Mouse (Mus musculus) limb, embryonic 15.5 days (tissue): ENCODE data around the gene Fgfr2. TPM values are rescaled to one million over a fixed set of nuclear protein-coding genes. Genes with fewer than 3 reads are reported as not detected.

Experiments
- ATAC-seq: fragments of 200-750 bp; cut with Nextera tagmentation; 2 replicates; pipeline ENCODE4 v1.8.0; 2017; ENCODE audit warnings: low read depth, moderate TSS enrichment; ENCODE audit not compliant: insufficient number of reproducible peaks, low FRiP score, low TSS enrichment
- H3K27ac ChIP-seq: fragments of 300-500 bp; sonication (generic); 2 replicates; pipeline ENCODE4 v1.5.1; 2015; ENCODE audit warnings: moderate library complexity, mild to moderate bottlenecking, inconsistent platforms
- H3K27me3 ChIP-seq: fragments of 300-500 bp; sonication (generic); 2 replicates; pipeline ENCODE4 v1.6.1; 2015; ENCODE audit warnings: inconsistent platforms
- H3K36me3 ChIP-seq: fragments of 300-500 bp; sonication (generic); 2 replicates; pipeline ENCODE4 v1.6.1; 2015; ENCODE audit warnings: inconsistent platforms
- H3K4me1 ChIP-seq: fragments of 300-500 bp; sonication (generic); 2 replicates; pipeline ENCODE4 v1.6.1; 2015; ENCODE audit warnings: inconsistent platforms
- H3K4me2 ChIP-seq: fragments of 300-500 bp; sonication (generic); 2 replicates; pipeline ENCODE4 v1.6.1; 2015; ENCODE audit warnings: mild to moderate bottlenecking, inconsistent platforms
- H3K4me3 ChIP-seq: fragments of 300-500 bp; sonication (generic); 2 replicates; pipeline ENCODE4 v1.5.1; 2015; ENCODE audit warnings: mild to moderate bottlenecking, inconsistent platforms
- H3K9ac ChIP-seq: fragments of 300-500 bp; sonication (generic); 2 replicates; pipeline ENCODE4 v1.6.1; 2015; ENCODE audit warnings: inconsistent platforms
- H3K9me3 ChIP-seq: fragments of 300-500 bp; sonication (generic); 2 replicates; pipeline ENCODE4 v1.6.1; 2016; ENCODE audit warnings: inconsistent platforms
- WGBS: fragments of 180-500 bp; shearing (Covaris S2); methylation state at CpG from one replicate; pipeline ENCODE4 v1.1.7; 2015; 5-methylcytosine and 5-hydroxymethylcytosine counted together
- polyA plus RNA-seq: library from polyadenylated mRNA; unstranded; fragments of >200 nt; fragmentation: Nextera tagmentation; extraction: Ambion mirVana; gene quantifications from 2 replicates; pipeline ENCODE4 v1.2.1, GENCODE M21; 2015

Gene Fgfr2
- polyA plus RNA-seq, 1 experiment from 2014 or later: 101 TPM

DNA sequence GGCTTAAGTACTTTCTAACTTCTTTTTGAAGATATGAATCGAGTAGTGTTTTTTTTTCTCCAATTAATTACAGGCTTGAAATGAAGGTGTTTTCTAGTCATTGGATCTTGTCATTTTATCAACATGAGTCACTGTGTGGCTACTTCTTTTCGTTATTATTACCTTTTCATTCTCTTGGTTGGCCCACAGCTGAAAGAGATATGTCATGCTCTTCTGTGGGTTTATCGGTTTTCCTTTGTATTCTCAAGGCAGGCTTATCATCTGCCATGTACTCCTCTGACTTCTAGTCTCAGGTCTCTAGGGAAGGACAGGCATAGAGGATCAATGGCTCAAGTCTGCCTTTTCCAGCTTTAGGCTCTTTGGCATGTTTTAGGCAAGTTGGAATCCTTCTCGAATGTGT, 712.2 kb downstream of the Fgfr2 start:
- Histone ChIP-seq H3K4me1 (peaks cover 13% of the 10 kb centered on the region), H3K9me3 (no peaks in the 10 kb centered on the region), H3K36me3 (no peaks in the 10 kb centered on the region), H3K4me3 (no peak overlapping the region), H3K27me3 (no peaks in the 10 kb centered on the region), H3K4me2 (no peak overlapping the region), H3K9ac (no peak overlapping the region), H3K27ac (no peak overlapping the region)
- ATAC-seq: no peak
- WGBS: 86% methylated on average over 4 of the region's 4 CpGs

DNA sequence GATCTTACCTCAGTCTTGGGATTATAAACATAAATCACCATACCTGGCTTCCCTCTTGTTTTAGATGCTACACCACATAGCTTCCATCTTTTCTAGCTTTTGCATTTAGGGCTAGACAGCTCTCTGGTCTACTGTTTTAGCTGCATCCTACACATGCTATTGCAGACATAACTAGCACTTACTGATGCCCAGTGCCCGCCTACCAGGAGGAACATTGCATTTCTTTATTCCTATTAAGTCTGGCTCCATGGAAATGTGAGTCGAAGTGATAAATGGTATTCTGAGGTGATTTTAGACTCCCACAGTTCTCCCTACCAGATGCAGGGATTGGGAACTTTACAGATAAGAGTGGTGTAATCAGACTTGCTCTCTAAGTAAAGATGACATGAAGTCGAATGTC, 713.3 kb downstream of the Fgfr2 start:
- Histone ChIP-seq H3K9me3 (no peaks in the 10 kb centered on the region), H3K4me3 (no peak overlapping the region), H3K36me3 (no peaks in the 10 kb centered on the region), H3K27ac (no peak overlapping the region), H3K4me1 (peaks cover 15% of the 10 kb centered on the region), H3K27me3 (no peaks in the 10 kb centered on the region), H3K9ac (no peak overlapping the region), H3K4me2 (no peak overlapping the region)
- 84% methylated on average over 3 of the region's 3 CpGs for WGBS
- no peak for ATAC-seq

DNA sequence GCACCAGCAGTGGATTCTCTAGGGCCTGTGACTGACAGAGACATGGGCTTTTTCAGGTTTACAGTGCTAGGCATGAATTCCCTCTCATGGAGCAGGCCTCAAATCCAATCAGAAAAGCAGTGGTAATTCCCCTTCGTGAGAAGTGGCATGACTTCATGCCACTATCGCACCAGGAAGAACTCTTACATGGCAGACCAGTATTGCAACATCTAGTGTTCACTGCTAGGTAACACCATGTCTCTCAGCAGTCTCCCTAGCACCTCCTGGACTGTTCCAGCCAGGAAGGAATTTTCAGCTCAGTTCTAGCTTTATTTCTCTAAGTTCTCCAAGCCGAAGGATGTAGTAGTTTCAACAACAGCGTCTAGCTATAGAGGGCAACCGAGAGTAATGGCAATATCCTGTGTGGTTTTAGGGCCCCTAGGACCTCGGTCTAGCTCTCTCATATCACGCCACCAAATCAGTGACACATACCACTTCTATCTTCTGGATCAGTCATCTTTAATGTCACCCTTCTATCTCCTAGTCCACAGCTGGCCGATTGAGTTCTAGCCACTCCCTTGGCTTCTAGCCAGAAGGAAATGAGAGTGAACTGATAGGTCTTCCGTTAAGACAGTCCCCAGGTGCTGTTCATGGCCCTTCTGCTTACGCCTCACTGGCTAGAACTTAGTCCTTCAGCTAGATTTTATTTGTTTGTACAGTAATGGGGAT, 720.6 kb downstream of the Fgfr2 start:
- Histone ChIP-seq H3K9ac (no peak overlapping the region), H3K36me3 (no peaks in the 10 kb centered on the region), H3K27ac (no peak overlapping the region), H3K9me3 (no peaks in the 10 kb centered on the region), H3K4me3 (no peak overlapping the region), H3K4me2 (no peak overlapping the region), H3K4me1 (peaks cover 21% of the 10 kb centered on the region), H3K27me3 (no peaks in the 10 kb centered on the region)
- WGBS: 71% methylated on average over 10 of the region's 10 CpGs
- no peak for ATAC-seq

DNA sequence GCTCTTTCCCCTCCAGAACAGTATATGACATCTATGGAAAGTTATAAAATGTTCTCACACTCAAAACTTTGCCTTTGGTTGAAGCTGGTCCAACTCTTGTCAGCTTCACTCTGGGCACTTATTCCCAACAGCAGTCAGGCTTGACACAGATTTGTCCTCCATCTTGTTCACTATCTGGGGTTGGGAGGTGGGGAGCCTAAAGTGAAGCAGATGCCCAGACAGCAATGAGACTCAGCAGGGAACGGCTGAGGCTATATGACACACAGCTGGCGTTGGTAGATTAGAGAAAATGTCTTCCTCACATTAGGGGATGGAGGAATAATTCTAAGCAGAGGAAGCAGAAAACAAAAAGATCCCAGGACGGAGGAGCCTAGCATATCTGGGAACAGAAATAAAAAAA, 724.7 kb downstream of the Fgfr2 start:
- Histone ChIP-seq H3K4me2 (no peak overlapping the region), H3K9me3 (no peaks in the 10 kb centered on the region), H3K4me3 (no peak overlapping the region), H3K27ac (no peak overlapping the region), H3K9ac (no peak overlapping the region), H3K36me3 (no peaks in the 10 kb centered on the region), H3K4me1 (peaks cover 8% of the 10 kb centered on the region), H3K27me3 (no peaks in the 10 kb centered on the region)
- no peak for ATAC-seq
- 72% methylated on average over 3 of the region's 3 CpGs for WGBS

DNA sequence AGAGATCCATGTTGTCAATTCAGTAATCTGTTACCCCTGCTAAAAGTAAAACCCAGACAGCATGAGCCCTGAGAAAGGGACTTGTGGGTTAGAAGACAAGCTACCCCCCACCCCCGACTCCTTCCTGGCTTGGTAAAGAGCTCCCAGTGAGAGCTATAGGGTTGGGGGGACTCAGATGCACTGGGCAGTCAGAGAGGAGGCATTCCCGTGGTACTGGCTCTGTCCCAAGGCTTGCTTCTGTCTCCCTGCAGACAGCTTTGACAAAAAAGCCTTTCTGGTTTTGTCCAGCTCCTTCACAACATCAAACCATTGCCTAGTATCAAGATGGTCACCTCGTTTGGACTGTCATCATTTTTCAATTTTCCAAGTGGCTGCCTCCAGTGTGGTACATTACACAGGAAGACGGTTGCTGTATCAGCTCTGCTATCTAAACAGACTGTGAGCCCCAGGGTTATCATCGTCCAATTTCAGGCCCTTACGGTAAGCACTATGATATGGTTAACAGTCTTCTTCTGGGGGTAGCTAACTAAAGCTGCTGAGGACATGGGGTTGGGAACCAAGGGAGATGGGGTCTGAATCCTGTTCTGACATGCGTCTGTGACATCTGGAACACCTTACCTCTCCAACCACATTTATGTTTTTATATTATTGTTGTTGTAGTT, 726.4 kb downstream of the Fgfr2 start:
- no peak overlapping the region for H3K4me2 ChIP-seq
- ATAC-seq: no peak
- H3K27me3 ChIP-seq: no peaks in the 10 kb centered on the region
- H3K36me3 ChIP-seq: no peaks in the 10 kb centered on the region
- H3K4me3 ChIP-seq: no peak overlapping the region
- H3K9ac ChIP-seq: no peak overlapping the region
- no peaks in the 10 kb centered on the region for H3K4me1 ChIP-seq
- no peaks in the 10 kb centered on the region for H3K9me3 ChIP-seq
- WGBS: 74% methylated on average over 7 of the region's 7 CpGs
- H3K27ac ChIP-seq: no peak overlapping the region

DNA sequence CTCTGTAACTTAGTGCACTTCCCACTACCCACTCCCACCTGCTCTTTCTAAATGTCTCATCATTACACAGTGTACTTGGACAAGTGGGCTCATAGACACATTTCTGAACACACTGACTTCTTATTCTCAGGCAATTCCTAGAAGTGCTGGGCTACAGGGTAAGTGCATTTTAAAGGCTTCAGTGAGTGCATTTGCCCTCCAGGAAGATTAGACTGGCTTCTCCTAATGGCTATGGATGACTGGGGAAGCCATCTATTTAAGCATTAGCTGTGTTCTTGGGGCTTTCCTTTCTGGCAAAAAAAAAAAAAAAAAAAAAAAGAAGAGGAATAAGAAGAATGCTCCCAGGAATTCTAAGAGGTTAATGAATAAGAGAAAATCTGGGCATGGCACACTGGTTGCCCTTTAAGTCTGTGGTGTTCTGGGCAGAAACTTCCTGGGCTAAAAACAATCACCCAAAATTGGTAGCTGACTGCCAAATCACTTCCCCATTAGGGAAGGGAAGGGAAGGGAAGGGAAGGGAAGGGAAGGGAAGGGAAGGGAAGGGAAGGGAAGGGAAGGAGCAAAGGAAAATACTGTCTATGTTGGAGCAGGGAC, 729.5 kb downstream of the Fgfr2 start:
- no peak overlapping the region for H3K27ac ChIP-seq

DNA sequence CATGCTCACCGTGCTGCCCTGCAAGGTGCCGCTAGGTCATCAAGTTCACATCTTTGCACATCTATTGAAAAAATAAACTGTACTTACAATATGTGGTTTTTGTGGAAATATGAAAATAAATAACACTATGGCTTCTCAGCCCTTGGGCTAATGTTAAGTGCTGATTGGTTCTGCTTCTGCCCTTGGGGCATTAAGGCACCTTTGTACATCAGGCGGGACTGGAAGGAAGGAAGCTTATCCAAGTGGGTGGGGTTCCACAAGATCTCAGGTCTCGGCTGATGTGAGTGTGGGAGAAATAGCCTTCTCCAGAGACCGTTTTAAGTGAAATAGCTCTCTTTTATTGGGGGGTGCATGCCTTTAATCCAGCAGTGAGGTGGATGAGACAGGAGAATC, 730.1 kb downstream of the Fgfr2 start:
- H3K9me3 ChIP-seq: no peaks in the 10 kb centered on the region
- H3K27me3 ChIP-seq: no peaks in the 10 kb centered on the region
- H3K4me2 ChIP-seq: no peak overlapping the region
- no peak overlapping the region for H3K9ac ChIP-seq
- H3K27ac ChIP-seq: no peak overlapping the region
- H3K4me3 ChIP-seq: no peak overlapping the region
- ATAC-seq: no peak
- WGBS: 68% methylated on average over 5 of the region's 5 CpGs
- H3K4me1 ChIP-seq: peaks cover 18% of the 10 kb centered on the region; the same call in 1 of the 2 replicates
- H3K36me3 ChIP-seq: no peaks in the 10 kb centered on the region

More for the DNA sequence above, 729.5 kb downstream of the Fgfr2 start:
- H3K4me3 ChIP-seq: no peak overlapping the region
- no peak for ATAC-seq
- no peaks in the 10 kb centered on the region for H3K36me3 ChIP-seq
- no peaks in the 10 kb centered on the region for H3K27me3 ChIP-seq
- no peaks in the 10 kb centered on the region for H3K9me3 ChIP-seq
- H3K9ac ChIP-seq: no peak overlapping the region
- H3K4me1 ChIP-seq: peaks cover 15% of the 10 kb centered on the region; the same call in 1 of the 2 replicates
- H3K4me2 ChIP-seq: no peak overlapping the region

DNA sequence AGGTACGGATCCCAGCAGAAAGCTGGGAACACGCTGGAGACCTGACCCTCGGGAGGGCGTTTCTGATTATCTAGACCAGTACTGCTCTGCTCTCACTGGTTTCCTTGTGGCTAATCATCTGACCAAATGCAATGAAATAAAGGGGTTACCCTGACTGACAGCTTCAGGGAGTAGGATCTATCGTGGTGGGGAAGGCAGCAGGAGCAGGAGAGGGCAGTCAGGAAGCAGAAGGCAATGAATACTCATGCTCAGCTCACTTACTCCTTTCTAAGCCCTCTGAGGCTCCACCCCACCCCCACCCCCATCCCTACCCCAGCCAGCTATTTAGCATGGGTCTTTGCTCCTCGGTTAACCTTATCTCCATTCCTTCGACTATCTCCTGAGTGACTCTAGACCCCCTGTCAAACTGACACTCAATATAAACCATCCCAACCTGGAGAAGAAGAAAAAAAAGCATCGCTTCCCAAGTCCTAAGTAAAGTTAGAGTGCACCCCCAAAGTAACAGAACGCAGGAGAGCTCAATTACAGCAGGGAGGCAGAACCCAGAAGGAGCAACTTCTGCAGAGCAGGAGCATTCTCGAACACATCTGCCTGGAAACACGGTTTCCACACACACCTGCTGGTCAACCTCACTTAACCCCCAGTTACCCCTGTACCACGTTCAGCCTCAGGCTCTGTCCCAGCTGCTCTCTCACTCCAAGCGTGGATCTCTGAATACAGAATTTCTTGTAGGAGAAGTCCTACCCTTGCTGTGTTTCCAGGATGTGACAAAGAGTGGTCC, 730.7 kb downstream of the Fgfr2 start:
- WGBS: 65% methylated on average over 13 of the region's 13 CpGs
- H3K4me1 ChIP-seq: peaks cover 18% of the 10 kb centered on the region; the same call in 1 of the 2 replicates
- H3K4me2 ChIP-seq: no peak overlapping the region
- H3K36me3 ChIP-seq: no peaks in the 10 kb centered on the region
- no peak overlapping the region for H3K4me3 ChIP-seq
- H3K9ac ChIP-seq: no peak overlapping the region
- no peaks in the 10 kb centered on the region for H3K9me3 ChIP-seq
- ATAC-seq: no peak
- no peak overlapping the region for H3K27ac ChIP-seq
- no peaks in the 10 kb centered on the region for H3K27me3 ChIP-seq

DNA sequence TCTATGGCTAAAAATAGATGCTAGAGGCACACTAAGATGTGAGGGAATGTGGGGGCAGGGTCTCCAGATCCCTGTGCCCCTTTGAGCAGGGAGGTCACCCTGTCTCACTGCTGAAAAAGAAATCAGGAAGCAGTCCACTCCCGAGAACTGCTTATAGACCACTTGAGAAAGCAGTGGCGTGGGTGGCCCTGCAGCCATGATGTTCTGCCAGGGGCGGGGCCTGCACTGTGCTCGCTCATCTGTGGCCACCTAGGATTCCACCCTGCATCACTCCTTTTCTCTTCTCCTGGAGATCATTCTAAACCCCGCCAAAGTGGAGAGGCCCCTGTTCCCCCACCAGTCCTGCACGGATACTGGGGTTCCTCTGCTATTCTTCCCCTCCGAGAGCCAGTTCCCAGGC, 733.7 kb downstream of the Fgfr2 start:
- Histone ChIP-seq H3K4me3 (no peak overlapping the region), H3K36me3 (no peaks in the 10 kb centered on the region), H3K27ac (no peak overlapping the region), H3K27me3 (no peaks in the 10 kb centered on the region), H3K9ac (no peak overlapping the region), H3K4me1 (peaks cover 23% of the 10 kb centered on the region; the same call in 1 of the 2 replicates), H3K9me3 (no peaks in the 10 kb centered on the region), H3K4me2 (no peak overlapping the region)
- no peak for ATAC-seq
- WGBS: 57% methylated on average over 7 of the region's 7 CpGs

DNA sequence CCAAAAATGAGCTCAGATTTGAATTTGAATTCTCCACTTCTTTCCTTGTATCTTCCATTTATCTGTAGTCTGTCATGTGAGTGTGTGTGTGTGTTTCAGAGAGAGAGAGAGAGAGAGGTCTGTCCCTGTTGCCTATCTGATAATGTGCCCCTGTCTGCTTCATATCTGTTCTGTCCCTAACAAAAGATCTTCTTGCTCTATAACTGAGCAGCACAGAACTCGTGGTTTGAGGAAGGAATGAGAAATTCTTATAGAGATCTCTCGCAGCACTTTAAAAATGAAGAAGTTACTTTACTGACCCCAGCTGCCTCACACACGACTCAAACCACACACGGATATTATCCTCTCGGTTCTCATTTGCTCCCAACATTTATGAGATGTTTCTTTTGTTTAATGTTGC, 735.6 kb downstream of the Fgfr2 start:
- no peak overlapping the region for H3K9ac ChIP-seq
- no peak for ATAC-seq
- 57% methylated on average over 5 of the region's 5 CpGs for WGBS
- H3K9me3 ChIP-seq: no peaks in the 10 kb centered on the region
- H3K4me3 ChIP-seq: no peak overlapping the region
- no peak overlapping the region for H3K4me2 ChIP-seq
- H3K27ac ChIP-seq: no peak overlapping the region
- no peaks in the 10 kb centered on the region for H3K27me3 ChIP-seq
- no peaks in the 10 kb centered on the region for H3K36me3 ChIP-seq
- peaks cover 23% of the 10 kb centered on the region; the same call in 1 of the 2 replicates for H3K4me1 ChIP-seq

DNA sequence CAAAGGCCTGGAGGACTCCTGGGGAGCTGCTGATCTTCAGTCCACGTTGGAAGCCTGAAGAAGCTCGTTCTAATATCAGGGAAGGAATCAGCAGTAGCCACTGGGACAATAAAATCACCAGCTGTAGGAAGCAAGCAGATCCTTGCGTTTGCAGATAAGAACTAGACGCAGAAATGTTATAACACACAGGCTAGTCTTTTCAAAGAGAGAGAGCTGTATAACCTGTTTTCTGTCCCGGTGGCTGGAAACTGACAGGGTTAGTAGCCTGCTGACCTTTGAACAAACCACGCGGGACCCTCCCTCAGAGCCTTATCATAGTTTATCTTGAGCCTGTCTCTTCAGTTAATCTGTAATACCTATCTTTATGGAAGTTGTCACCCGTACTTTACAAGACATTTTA, 736.8 kb downstream of the Fgfr2 start:
- Histone ChIP-seq H3K9me3 (no peaks in the 10 kb centered on the region), H3K36me3 (no peaks in the 10 kb centered on the region), H3K27ac (no peak overlapping the region), H3K4me2 (no peak overlapping the region), H3K4me1 (peaks cover 23% of the 10 kb centered on the region; the same call in 1 of the 2 replicates), H3K4me3 (no peak overlapping the region), H3K27me3 (no peaks in the 10 kb centered on the region), H3K9ac (no peak overlapping the region)
- no peak for ATAC-seq
- 20% methylated on average over 8 of the region's 8 CpGs for WGBS
